Comparison of ENCODE assay signal across 10 mouse cellular contexts in the genomic region with DNA sequence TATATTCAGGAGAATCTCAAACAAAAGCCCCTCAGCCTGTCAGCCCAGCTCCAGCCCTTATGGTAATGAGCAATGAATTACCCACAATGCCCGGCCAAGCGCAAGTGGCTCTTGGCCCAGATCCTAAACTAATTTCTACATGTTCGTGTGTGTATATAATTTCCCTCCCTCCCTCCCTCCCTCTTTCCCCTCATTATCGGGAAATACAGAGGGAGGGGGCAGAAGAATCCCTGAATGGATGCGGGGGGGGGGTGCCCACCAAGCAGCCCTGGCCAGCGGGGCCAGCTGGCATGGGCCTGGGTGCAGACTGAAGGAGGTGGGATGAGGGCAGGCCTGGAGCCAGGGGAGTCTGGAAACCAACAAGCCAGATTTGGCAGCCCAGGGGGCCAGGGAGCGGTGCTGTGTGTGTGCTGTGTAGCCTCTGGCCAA. TPM values are rescaled to one million over a fixed set of nuclear protein-coding genes. Genes with fewer than 3 reads are reported as not detected.
A peak's percentile ranks its signal among the peaks of the same experiment; 100 is the strongest.
DNase-seq lines count a peak whose midpoint lies in the region; ATAC-seq and TF ChIP-seq lines count a peak whose summit lies in the region.
"Had no signal": no experiment of that assay in that cellular context is flagged by ENCODE, and none has a peak within 500 bp of the region (broad histone marks: within the 10 kb centered on the region; RNA-seq: fewer than 3 reads in every experiment).

No protein-coding gene starts in this region.

- TF ChIP-seq POLR2A in cortical plate, adult 2 months (IDR thresholded peaks at IDR 0.05; ENCODE audit: extremely low read depth, insufficient read depth, low read length), result no peak

- TF ChIP-seq CTCF in cortical plate, adult 2 months (IDR thresholded peaks at IDR 0.05; ENCODE audit: extremely low read depth, insufficient read depth, low read length), result no peak

- intact Hi-C loops in left cerebral cortex, postnatal 4 days (cut with DNase I), result no loop called here

- H3K27ac ChIP-seq in heart, embryonic 13.5 days (replicated peaks), result peak overlapping the region; percentile 83
- peak overlapping the region; percentile 1; the same call in 1 of the 2 replicates for H3K27ac ChIP-seq in cortical plate, adult 2 months (ENCODE audit: insufficient read depth, low read length)
- H3K27ac ChIP-seq in hindbrain, embryonic 11.5 days (ENCODE audit: low read depth, low read length), result peak overlapping the region; percentile 84
- peak overlapping the region; percentile 84 for H3K27ac ChIP-seq in neural tube, embryonic 14.5 days (ENCODE audit: low read depth, low read length)

- WGBS in heart, embryonic 13.5 days, result 64% methylated on average over 7 of the region's 7 CpGs
- WGBS in hindbrain, embryonic 11.5 days, result 53% methylated on average over 7 of the region's 7 CpGs
- 12% methylated on average over 6 of the region's 7 CpGs for WGBS in neural tube, embryonic 14.5 days

- ATAC-seq in heart, embryonic 13.5 days (ENCODE audit: extremely low read depth, insufficient number of reproducible peaks, low FRiP score, low TSS enrichment), result no peak
- ATAC-seq in hindbrain, embryonic 11.5 days (ENCODE audit: low FRiP score), result peak; percentile 53
- peak; percentile 68 for ATAC-seq in neural tube, embryonic 14.5 days (ENCODE audit: low read depth)
- ATAC-seq: Patski had no signal

- H3K36me3 ChIP-seq in heart, embryonic 13.5 days, result no peaks in the 10 kb centered on the region; the same call in 1 of the 2 replicates
- H3K36me3 ChIP-seq in hindbrain, embryonic 11.5 days (ENCODE audit: control insufficient read depth, insufficient read depth, low read length), result no peaks in the 10 kb centered on the region
- H3K36me3 ChIP-seq in neural tube, embryonic 14.5 days (ENCODE audit: control insufficient read depth, insufficient read depth, low read length), result no peaks in the 10 kb centered on the region

- no peak for DNase-seq in heart, adult 8-10 months (ENCODE audit: low spot score)
- DNase-seq in hindbrain, embryonic 11.5 days (ENCODE audit: low spot score), result peak; percentile 68
- peak; percentile 95 for DNase-seq in left cerebral cortex, postnatal 4 days
- no peak for DNase-seq in B cell, adult 2 months
- DNase-seq in gastrocnemius, adult 18-20 months (ENCODE audit: low spot score), result no peak

- H3K4me2 ChIP-seq in heart, embryonic 13.5 days, result peak overlapping the region; percentile 28; the same call in 1 of the 2 replicates
- no peak overlapping the region; the same call in 1 of the 2 replicates for H3K4me2 ChIP-seq in hindbrain, embryonic 11.5 days (replicated peaks; ENCODE audit: low read depth, low read length)
- peak overlapping the region; percentile 30; the same call in 1 of the 2 replicates for H3K4me2 ChIP-seq in neural tube, embryonic 14.5 days (ENCODE audit: low read depth, low read length)

- no peak overlapping the region for H3K4me3 ChIP-seq in heart, embryonic 13.5 days
- H3K4me3 ChIP-seq in cortical plate, adult 2 months (ENCODE audit: insufficient read depth, low read length), result no peak overlapping the region
- H3K4me3 ChIP-seq in hindbrain, embryonic 11.5 days (ENCODE audit: low read depth, low read length), result no peak overlapping the region
- no peak overlapping the region for H3K4me3 ChIP-seq in neural tube, embryonic 14.5 days (ENCODE audit: low read depth, low read length)

- H3K4me1 ChIP-seq in heart, embryonic 13.5 days, result peaks cover 67% of the 10 kb centered on the region
- peaks cover 14% of the 10 kb centered on the region for H3K4me1 ChIP-seq in cortical plate, adult 2 months (ENCODE audit: control insufficient read depth, insufficient read depth, low read length)
- H3K4me1 ChIP-seq in hindbrain, embryonic 11.5 days (replicated peaks; ENCODE audit: control insufficient read depth, insufficient read depth, low read length), result peaks cover 39% of the 10 kb centered on the region
- peaks cover 67% of the 10 kb centered on the region for H3K4me1 ChIP-seq in neural tube, embryonic 14.5 days (ENCODE audit: control insufficient read depth, insufficient read depth, low read length)

- peak overlapping the region; percentile 8 for H3K9ac ChIP-seq in heart, embryonic 13.5 days
- no peak overlapping the region; the same call in 1 of the 2 replicates for H3K9ac ChIP-seq in hindbrain, embryonic 11.5 days (ENCODE audit: low read depth, low read length)
- peak overlapping the region; percentile 18; the same call in 1 of the 2 replicates for H3K9ac ChIP-seq in neural tube, embryonic 14.5 days (replicated peaks; ENCODE audit: low read depth, low read length)

- H3K27me3 ChIP-seq in heart, embryonic 13.5 days (replicated peaks), result peaks cover 18% of the 10 kb centered on the region
- peaks cover 3% of the 10 kb centered on the region; the same call in 1 of the 2 replicates for H3K27me3 ChIP-seq in hindbrain, embryonic 11.5 days (ENCODE audit: control insufficient read depth, insufficient read depth, low read length)
- no peaks in the 10 kb centered on the region for H3K27me3 ChIP-seq in neural tube, embryonic 14.5 days (ENCODE audit: control insufficient read depth, insufficient read depth, low read length)
- H3K27me3 ChIP-seq: Patski had no signal

- H3K9me3 ChIP-seq in heart, embryonic 13.5 days, result no peaks in the 10 kb centered on the region
- H3K9me3 ChIP-seq in hindbrain, embryonic 11.5 days (ENCODE audit: control insufficient read depth, low read length), result no peaks in the 10 kb centered on the region
- H3K9me3 ChIP-seq in neural tube, embryonic 14.5 days (ENCODE audit: control insufficient read depth, low read length), result no peaks in the 10 kb centered on the region

RNA-seq across cellular contexts. Expression of a gene that starts 8.8 kb away (rescaled TPM):
- 45.4 and 50.1 TPM in 2 replicates for polyA plus RNA-seq in heart, embryonic 13.5 days (2015; fragmentation: Nextera tagmentation; extraction: Ambion mirVana)
- total RNA-seq in heart, adult 8-10 months (2022), result 10 to 100 TPM; 54.3 to 66.4 (median 60.0) TPM
- 688 and 773 TPM in 2 replicates for polyA plus RNA-seq in cortical plate, adult 2 months (2012; rRNA removed)
- 142 and 156 TPM in 2 replicates for polyA plus RNA-seq in hindbrain, embryonic 11.5 days (2014; fragmentation: Nextera tagmentation; extraction: Ambion mirVana)
- total RNA-seq in left cerebral cortex, postnatal 4 days (2021), result 100 to 1,000 TPM; 821 to 872 TPM
- polyA plus RNA-seq in neural tube, embryonic 14.5 days (2014; fragmentation: Nextera tagmentation; extraction: Ambion mirVana), result 255 and 266 TPM in 2 replicates
- total RNA-seq in gastrocnemius, adult 18-20 months (2021), result 10 to 100 TPM; 30.8 to 38.3 TPM

RNA-seq across cellular contexts. Expression of a gene that starts 44.8 kb away (rescaled TPM):
- not detected in 2 replicates for polyA plus RNA-seq in heart, embryonic 13.5 days (2015; fragmentation: Nextera tagmentation; extraction: Ambion mirVana)
- not detected for total RNA-seq in heart, adult 8-10 months (2022)
- polyA plus RNA-seq in cortical plate, adult 2 months (2012; rRNA removed), result not detected in 2 replicates
- not detected in 2 replicates for polyA plus RNA-seq in hindbrain, embryonic 11.5 days (2014; fragmentation: Nextera tagmentation; extraction: Ambion mirVana)
- total RNA-seq in left cerebral cortex, postnatal 4 days (2021), result not detected
- polyA plus RNA-seq in neural tube, embryonic 14.5 days (2014; fragmentation: Nextera tagmentation; extraction: Ambion mirVana), result not detected in 2 replicates
- not detected for total RNA-seq in gastrocnemius, adult 18-20 months (2021)
- total RNA-seq: hematopoietic stem cell, adult 5-6 weeks had no signal
- polyA plus RNA-seq: Patski had no signal

Comparison
In these comparisons a context has a peak if more than half of its experiments do, and no peak if none do; other contexts are left out.
1. H3K27ac ChIP-seq: peak in every context shown above with its lines; median percentile 84 in hindbrain, embryonic 11.5 days; 84 in neural tube, embryonic 14.5 days; 83 in heart, embryonic 13.5 days; 1 in cortical plate, adult 2 months.
2. DNase-seq: peak in hindbrain, embryonic 11.5 days (single experiment) and left cerebral cortex, postnatal 4 days (single experiment); none in heart, adult 8-10 months (single experiment), B cell, adult 2 months (0 of 2) and gastrocnemius, adult 18-20 months (single experiment).